Mouse (Mus musculus) heart, embryonic 16.5 days (tissue): Measurements from ENCODE around the gene Gm49352. TPM values are rescaled to one million over a fixed set of nuclear protein-coding genes. Genes with fewer than 3 reads are reported as not detected.
"Not testable (repeated sequence)": the region's sequence is repeated elsewhere in the genome, so short reads cannot be mapped to it uniquely, and the experiment has no call there.

Source experiments
- ATAC-seq: fragments of 200-750 bp; cut with Nextera tagmentation; replicated peaks from 2 replicates; pipeline ENCODE4 v1.8.0; 2017; ENCODE audit warnings: moderate number of reproducible peaks; ENCODE audit not compliant: insufficient read depth, low FRiP score; ENCODE audit errors: extremely low read depth
- H3K27ac ChIP-seq: fragments of 300-500 bp; sonication (generic); 2 replicates; pipeline ENCODE4 v1.5.1; 2014; ENCODE audit warnings: mild to moderate bottlenecking, low read length, control low read depth, moderate library complexity
- H3K27me3 ChIP-seq: fragments of 300-500 bp; sonication (generic); 2 replicates; pipeline ENCODE4 v1.6.1; 2014; ENCODE audit warnings: low read length, mixed read lengths; ENCODE audit not compliant: control insufficient read depth, insufficient read depth
- H3K36me3 ChIP-seq: fragments of 300-500 bp; sonication (generic); 2 replicates; pipeline ENCODE4 v1.6.1; 2014; ENCODE audit not compliant: control insufficient read depth, insufficient read depth
- H3K4me1 ChIP-seq: fragments of 300-500 bp; sonication (generic); 2 replicates; pipeline ENCODE4 v1.6.1; 2014; ENCODE audit warnings: low read length, mixed read lengths; ENCODE audit not compliant: control insufficient read depth, insufficient read depth
- H3K4me2 ChIP-seq: fragments of 300-500 bp; sonication (generic); 2 replicates; pipeline ENCODE4 v1.6.1; 2014; ENCODE audit warnings: low read depth, mild to moderate bottlenecking, control low read depth, low read length
- H3K4me3 ChIP-seq: fragments of 300-500 bp; sonication (generic); 2 replicates; pipeline ENCODE4 v1.5.1; 2014; ENCODE audit warnings: mild to moderate bottlenecking, control low read depth, low read length
- H3K9ac ChIP-seq: fragments of 300-500 bp; sonication (generic); 2 replicates; pipeline ENCODE4 v1.6.1; 2014; ENCODE audit warnings: low read length, control low read depth
- H3K9me3 ChIP-seq: fragments of 300-500 bp; sonication (generic); replicated peaks from 2 replicates; pipeline ENCODE4 v1.6.1; 2016; ENCODE audit warnings: low read length; ENCODE audit not compliant: control insufficient read depth
- WGBS: fragments of 180-500 bp; shearing (Covaris S2); extraction: QIAGEN DNeasy Blood & Tissue Kit; methylation state at CpG from one replicate; pipeline ENCODE4 v1.1.7; 2014; 5-methylcytosine and 5-hydroxymethylcytosine counted together
- polyA plus RNA-seq: library from polyadenylated mRNA; unstranded; fragments of >200 nt; fragmentation: Nextera tagmentation; extraction: Ambion mirVana; gene quantifications from 2 replicates; pipeline ENCODE4 v1.2.1, GENCODE M21; 2015

Gene Gm49352
- polyA plus RNA-seq: not detected in 2 replicates

GRCm38 (mm10) chr13:61568074-61568473 is at the start of gene Gm49352:
TSS of gene Gm49352 (minus strand) at chr13:61568174.
- not testable (repeated sequence) for H3K4me2 ChIP-seq, H3K4me3 ChIP-seq, H3K27ac ChIP-seq, H3K4me1 ChIP-seq, H3K27me3 ChIP-seq, H3K36me3 ChIP-seq, H3K9ac ChIP-seq, ATAC-seq, H3K9me3 ChIP-seq
- 33% methylated on average over 1 of the region's 1 CpGs for WGBS

GRCm38 (mm10) chr13:61570027-61570426 is 2.1 kb upstream of the Gm49352 start, which contains the start of gene Cts3:
TSS of gene Cts3 (minus strand) at chr13:61570127.
- no peak within 1 kb of the TSS for H3K4me2 ChIP-seq
- H3K9ac ChIP-seq: no peak within 1 kb of the TSS
- ATAC-seq: no peak
- no peak within 1 kb of the TSS for H3K4me3 ChIP-seq
- H3K27ac ChIP-seq: no peak within 1 kb of the TSS
- H3K36me3 ChIP-seq: no peaks in the 10 kb centered on the region
- H3K9me3 ChIP-seq: peaks cover 8% of the 10 kb centered on the region
- H3K4me1 ChIP-seq: no peaks in the 10 kb centered on the region
- no peaks in the 10 kb centered on the region for H3K27me3 ChIP-seq

- Histone ChIP-seq H3K36me3 (no peaks in the 10 kb centered on the region), H3K4me1 (no peaks in the 10 kb centered on the region), H3K27me3 (no peaks in the 10 kb centered on the region), H3K4me2 (no peak within 1 kb of the TSS), H3K9ac (no peak within 1 kb of the TSS), H3K4me3 (no peak within 1 kb of the TSS), H3K27ac (no peak within 1 kb of the TSS), H3K9me3 (peaks cover 5% of the 10 kb centered on the region)
- ATAC-seq: no peak
- WGBS: 57% methylated on average over 4 of the region's 4 CpGs
These were observed 26.3 kb downstream of the Gm49352 start, which contains the start of gene Ctsm for GRCm38 (mm10) chr13:61541631-61542030. TSS of gene Ctsm (minus strand) at chr13:61541839.

Other genes with a start within 250 kb of the Gm49352 start
- gene Cts7, start 210.0 kb downstream of the Gm49352 start, polyA plus RNA-seq: not detected in 2 replicates
- gene Ctsm, start 26.3 kb downstream of the Gm49352 start, polyA plus RNA-seq: not detected in 2 replicates
- gene Cts3, start 2.0 kb upstream of the Gm49352 start, polyA plus RNA-seq: not detected in 2 replicates